Mouse (Mus musculus) bone marrow, adult 2 months (tissue): ENCODE results near the gene Adgre1.

ENCODE experiments used
- CTCF ChIP-seq: fragments of 200-500 bp; IDR thresholded peaks from 2 replicates; pipeline ENCODE4 v1.5.1; 2011; ENCODE audit warnings: low read length, control low read depth; ENCODE audit not compliant: control insufficient read depth, insufficient read depth
- POLR2A ChIP-seq: fragments of 200-500 bp; IDR thresholded peaks from 2 replicates; pipeline ENCODE4 v1.6.1; 2011; ENCODE audit warnings: low read depth, mild to moderate bottlenecking, control low read depth, low read length, borderline replicate concordance; ENCODE audit not compliant: control insufficient read depth

DNA sequence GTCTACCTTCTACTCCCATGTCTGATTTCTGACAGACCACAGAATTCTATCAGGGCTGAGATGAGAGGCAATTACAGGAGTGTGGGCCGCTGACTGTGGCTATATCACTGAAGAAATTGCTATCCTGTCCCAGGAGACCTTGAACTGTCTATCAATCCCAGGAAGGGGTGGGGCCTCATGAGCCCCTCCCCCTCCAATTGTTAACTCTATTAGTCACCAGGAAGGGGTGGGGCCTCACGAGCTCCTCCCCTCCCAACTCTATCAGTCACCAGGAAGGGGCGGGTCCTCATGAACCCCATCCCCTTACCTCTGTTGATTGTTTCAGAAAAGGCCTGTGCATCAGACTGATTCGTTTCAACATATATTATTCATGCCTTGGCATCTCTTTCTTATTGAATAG, 26.2 kb upstream of the Adgre1 start:
- TF ChIP-seq CTCF: no peak
- no peak for TF ChIP-seq POLR2A
